Mouse (Mus musculus): ENCODE measurements around the gene Mroh2a.

Gene Mroh2a

DNA sequence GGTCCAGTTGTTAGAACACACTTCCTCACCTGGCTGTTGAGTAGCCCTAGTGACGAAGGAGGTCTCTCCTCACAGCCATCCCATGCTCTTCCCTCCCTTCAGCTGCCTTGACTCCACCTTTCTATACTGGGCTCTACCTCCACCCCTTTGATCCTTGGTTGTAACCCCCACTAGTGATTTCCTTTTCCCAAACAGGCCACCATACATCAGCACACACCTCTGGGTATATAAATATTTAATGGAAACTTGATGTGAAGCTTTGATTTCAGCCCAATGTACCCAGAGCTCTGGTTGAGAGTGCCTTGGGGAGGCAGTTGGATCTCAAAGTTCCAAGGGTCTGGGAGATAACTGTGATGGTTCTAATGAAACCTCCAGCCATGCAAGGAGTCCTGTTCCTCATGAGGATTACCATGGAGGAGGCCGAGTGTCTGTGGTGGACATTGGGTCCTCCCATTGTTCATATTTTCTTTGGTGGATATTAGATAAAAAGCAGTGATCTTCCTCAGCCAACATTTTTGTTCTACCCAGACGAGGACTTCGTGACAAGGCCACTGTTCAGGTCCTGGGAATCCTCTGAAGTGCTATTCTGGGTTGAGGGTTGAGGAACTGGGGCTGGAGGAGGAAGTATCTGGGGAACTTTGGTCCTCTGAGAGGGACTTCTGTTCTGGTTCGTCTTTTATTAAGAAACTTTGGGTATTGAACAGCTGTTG is at the start of gene Mroh2a:
TSS of gene Mroh2a (plus strand) at position 317 of the 710 bp plus-strand sequence.
- DNase-seq (ENCODE audit: low read depth, low spot score): no peak

DNA sequence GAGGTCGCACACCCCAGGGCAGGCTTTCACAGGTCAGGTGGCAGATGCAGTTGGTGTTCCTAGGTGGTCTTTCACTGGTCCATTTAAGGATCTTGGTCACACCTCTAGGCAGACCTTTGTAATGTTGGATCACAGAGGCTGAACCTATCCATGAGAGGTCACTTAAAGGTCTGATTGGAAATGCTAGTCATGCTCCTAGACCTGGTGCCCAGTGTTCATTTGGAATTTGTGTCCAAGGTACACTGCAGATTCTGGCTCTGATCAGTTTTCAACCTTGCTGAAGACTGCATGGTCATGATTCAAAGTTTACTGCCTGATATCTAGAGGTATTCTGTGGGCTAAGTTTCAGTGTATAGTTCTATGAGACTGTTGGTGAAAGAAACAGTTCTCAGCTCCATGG is 47.1 kb upstream of the Mroh2a start:
- no peak for DNase-seq (ENCODE audit: low read depth, low spot score)

- no peak for DNase-seq (ENCODE audit: low read depth, low spot score)
Observed at GRCm38 (mm10) chr1:88186325-88186935, 40.4 kb upstream of the Mroh2a start.

DNA sequence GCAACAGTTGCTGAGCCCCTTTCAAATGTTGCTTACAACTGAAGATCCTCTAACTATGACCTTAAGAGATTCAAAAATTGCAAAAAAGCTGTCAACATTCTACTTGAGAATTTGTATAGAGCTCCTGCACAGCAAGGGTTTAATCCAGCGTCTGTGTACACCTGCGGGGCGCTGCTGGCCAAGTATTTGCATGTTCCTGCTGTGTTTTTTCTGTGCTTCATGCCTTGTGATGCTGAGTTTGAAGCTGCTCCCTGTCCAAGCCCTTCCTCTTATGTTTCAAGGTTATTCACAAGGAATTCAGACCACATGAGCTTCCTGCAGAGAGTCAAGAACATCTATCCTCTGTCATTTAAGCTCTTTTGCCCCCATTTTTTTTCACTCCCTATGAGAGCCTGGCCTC is 34.6 kb upstream of the Mroh2a start:
- DNase-seq (ENCODE audit: low read depth, low spot score): no peak

- DNase-seq (ENCODE audit: low read depth, low spot score): no peak
Observed at GRCm38 (mm10) chr1:88195687-88196086, 31.1 kb upstream of the Mroh2a start.

- DNase-seq (ENCODE audit: low read depth, low spot score): no peak
Observed at GRCm38 (mm10) chr1:88197443-88197842, 29.3 kb upstream of the Mroh2a start.

GRCm38 (mm10) chr1:88199996-88200395 is 26.8 kb upstream of the Mroh2a start:
- DNase-seq (ENCODE audit: low read depth, low spot score): no peak

DNA sequence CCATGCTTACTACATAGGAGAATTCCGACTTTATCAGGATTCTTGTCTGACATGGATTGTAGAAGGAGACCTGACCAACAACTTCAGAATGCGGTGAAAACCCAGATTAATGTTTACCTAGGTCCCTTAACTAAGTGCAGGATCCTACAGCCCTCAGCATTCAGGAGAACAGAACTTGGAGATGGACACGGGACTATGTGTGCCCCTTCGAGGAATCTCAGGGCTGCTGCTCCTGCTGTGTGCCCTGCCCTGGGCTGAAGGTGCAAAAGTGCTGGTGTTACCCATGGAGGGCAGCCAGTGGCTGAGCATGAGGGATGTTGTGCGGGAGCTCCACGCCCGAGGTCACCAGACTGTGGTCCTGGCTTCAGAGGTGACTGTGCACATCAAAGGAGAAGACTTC is 26.3 kb upstream of the Mroh2a start, which contains the start of gene Ugt1a2:
TSS of gene Ugt1a2 (plus strand) at position 146 of the 400 bp plus-strand sequence.
- DNase-seq (ENCODE audit: low read depth, low spot score): no peak

DNA sequence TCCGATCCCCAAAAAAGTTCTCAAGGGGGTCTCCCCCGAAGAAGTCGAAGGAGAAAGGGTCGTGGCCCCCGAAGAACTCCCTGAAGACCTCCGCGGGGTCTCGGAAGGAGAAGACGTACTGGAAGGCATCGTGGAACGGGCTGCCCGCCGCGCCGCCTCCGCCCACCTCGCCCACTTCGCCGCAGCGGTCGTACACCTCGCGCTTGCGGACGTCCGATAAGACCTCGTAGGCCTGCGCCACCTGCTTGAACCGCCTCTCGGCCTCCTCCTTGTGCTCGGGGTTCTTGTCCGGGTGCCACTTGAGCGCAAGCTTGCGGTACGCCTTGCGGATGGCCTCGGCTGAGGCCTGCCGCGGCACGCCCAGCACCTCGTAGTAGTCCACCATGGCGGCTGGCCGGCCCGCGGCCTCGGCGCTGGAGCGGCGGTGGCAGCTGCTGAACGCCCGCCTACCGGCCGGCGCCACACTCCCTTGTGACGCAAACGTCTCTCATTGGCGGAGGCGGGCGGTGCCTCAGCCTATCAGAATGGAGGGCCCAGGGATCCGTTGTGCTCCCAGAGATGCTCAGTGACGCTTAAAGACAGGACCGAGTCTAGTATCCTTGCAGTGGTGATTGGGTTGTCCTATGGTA is 21.4 kb upstream of the Mroh2a start, which contains the start of gene Dnajb3:
TSS of gene Dnajb3 (minus strand) at position 489 of the 629 bp plus-strand sequence.
- peak; percentile 73 for DNase-seq (ENCODE audit: low read depth, low spot score)

DNA sequence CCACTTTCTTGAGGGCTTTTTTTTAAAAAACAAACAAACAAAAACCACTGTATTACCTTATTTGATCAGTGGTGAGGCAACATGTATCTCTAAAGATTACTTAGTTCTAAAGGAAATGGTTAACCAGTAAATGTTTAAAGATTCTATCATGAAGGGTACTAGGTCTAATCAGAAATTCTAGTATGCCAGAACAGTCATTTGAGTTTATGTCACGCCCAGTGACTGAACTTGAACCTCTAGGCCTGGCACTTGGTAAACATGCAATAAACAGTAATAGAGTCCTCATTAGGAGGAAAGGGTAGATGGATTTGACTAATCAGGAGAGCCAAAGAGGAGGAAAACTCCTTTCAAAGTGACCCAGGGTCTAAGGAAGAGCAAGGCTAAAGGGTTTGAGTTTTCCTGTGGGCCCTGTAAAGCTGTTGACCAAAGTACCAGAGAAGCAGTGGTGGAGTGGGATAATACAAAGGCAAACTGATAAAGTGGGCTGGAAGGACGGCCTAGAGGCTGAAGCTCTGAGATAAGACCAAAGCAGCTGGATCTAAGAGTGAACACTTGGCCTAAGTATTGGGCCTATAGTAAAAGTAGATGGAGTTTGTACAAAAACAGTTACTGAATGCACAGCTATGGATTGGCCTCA is 19.8 kb upstream of the Mroh2a start:
- no peak for DNase-seq (ENCODE audit: low read depth, low spot score)

GRCm38 (mm10) chr1:88211812-88212211 is 15.0 kb upstream of the Mroh2a start, which contains the start of gene Ugt1a1:
Ugt1a1 (plus strand) TSS chr1:88211959.
- DNase-seq (ENCODE audit: low read depth, low spot score): no peak

DNA sequence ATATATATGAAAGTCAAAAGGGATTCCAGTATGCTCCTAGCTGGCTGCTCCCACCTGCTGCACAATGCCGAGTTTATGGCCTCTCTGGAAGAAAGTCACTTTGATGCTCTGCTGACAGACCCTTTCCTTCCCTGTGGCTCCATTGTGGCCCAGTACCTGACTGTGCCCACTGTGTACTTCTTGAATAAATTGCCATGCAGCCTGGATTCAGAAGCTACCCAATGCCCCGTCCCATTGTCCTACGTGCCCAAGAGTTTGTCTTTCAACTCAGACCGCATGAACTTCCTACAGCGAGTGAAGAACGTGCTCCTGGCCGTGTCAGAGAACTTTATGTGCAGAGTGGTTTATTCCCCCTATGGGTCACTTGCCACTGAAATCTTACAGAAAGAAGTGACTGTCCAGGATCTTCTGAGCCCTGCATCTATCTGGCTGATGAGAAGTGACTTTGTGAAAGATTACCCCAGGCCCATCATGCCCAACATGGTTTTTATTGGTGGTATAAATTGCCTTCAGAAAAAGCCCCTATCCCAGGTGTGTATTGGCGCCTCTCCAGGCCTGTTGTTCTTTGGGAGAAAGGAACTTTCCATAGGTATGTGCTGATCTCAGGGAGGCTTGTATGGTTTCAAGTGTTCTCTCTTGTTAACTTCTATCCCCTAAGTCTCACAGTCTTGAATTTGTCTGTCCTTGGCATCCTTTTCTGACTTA is 14.3 kb upstream of the Mroh2a start:
- DNase-seq (ENCODE audit: low read depth, low spot score): no peak

- no peak for DNase-seq (ENCODE audit: low read depth, low spot score)
Observed at GRCm38 (mm10) chr1:88213061-88213460, 13.7 kb upstream of the Mroh2a start.

- no peak for DNase-seq (ENCODE audit: low read depth, low spot score)
Observed at GRCm38 (mm10) chr1:88213766-88214461, 12.9 kb upstream of the Mroh2a start.

DNA sequence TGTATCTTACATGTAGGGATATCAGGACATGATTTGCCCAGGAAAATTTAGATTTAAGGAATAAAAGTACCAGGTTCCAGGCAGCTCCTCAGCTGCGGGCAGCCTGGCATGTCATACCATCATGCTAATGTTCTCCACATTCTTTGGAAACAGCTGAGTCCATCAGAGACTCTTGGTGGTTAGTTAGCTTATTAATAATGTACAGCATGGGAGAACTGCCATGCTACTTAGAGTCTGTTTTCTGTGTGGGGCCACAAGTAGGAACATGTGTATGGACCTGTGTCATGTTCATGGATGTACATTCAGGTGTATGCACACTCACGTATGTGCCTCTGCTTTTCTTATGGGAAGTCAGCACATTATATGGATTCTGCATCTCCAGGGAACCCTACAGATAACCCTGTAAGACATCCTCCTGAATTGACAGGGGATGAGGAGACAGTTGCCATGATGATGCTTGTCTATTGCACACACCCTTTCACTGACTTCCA is 12.3 kb upstream of the Mroh2a start:
- no peak for DNase-seq (ENCODE audit: low read depth, low spot score)

GRCm38 (mm10) chr1:88215466-88216380 is 11.1 kb upstream of the Mroh2a start:
- DNase-seq (ENCODE audit: low read depth, low spot score): no peak

GRCm38 (mm10) chr1:88216551-88216950 is 10.2 kb upstream of the Mroh2a start:
- DNase-seq (ENCODE audit: low read depth, low spot score): no peak

DNA sequence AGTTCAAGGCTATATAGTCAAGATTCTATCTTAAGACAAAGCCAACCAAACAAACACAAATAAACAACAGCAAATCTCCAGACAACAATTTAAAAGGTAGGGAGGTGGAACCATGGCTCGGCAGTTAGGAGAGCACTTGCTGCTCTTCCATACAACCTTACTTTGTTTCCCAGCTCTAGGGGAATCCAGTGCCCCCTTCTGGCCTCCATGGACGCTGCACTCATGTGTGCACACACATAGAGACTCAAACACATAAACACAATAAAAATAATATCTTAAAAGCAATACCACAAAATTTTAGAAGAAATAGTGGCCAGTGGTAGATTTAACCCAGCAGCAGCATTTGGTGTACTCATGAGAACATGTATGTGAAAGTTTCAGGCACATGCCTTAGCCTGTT is 9.6 kb upstream of the Mroh2a start:
- no peak for DNase-seq (ENCODE audit: low read depth, low spot score)

DNA sequence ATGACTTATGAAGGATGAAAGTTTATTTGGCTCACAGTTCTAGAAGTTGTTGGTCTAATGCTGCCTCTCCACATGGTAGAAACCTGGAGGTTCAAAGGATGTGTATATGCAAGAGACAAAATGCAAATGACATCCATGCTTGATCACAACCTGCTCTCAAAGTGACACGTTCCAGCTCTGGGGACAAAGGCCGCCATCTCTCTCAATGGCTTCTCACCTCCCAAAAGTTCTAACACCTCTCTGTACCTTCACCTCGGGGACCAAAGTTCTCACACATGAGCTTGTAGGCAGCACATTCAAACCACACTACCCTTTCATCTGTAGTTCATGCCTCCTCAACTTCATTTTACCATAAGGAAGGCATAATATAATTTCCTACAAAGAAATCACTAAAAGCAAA is 9.2 kb upstream of the Mroh2a start:
- DNase-seq (ENCODE audit: low read depth, low spot score): no peak

DNA sequence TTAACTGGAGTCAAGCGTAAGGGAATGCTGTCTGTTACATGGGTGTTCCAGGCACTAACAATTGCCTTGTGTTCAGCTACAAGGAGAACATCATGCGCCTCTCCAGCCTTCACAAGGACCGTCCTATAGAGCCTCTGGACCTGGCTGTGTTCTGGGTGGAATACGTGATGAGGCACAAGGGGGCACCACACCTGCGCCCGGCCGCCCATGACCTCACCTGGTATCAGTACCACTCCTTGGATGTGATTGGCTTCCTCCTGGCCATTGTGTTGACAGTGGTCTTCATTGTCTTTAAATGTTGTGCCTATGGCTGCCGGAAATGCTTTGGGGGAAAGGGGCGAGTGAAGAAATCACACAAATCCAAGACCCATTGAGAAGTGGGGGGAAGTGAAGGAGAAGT is 8.7 kb upstream of the Mroh2a start:
- no peak for DNase-seq (ENCODE audit: low read depth, low spot score)

Data from embryo, embryonic 11.5 days (tissue).